ENCODE assay signal across 16 mouse cellular contexts in the genomic region with DNA sequence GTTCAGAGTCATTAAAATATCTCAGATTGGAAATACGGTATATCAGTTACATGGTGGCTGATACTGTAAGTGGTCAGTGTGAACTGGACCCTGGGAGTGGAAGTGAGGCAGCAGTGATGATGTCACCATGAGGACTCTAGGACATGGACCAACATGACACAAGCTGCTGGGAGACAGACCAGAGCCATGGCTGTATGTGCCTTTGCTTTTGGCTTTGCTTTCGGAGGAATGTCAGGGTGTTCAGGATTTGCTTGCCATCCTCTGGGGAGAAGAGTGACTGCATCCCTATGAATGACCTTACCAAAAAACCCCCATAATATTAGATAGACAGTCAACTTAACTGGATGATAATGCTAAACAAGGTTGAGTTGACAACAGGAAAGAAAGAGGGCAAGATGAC.
"Had no signal": no experiment of that assay in that cellular context is flagged by ENCODE, and none has a peak within 500 bp of the region (broad histone marks: within the 10 kb centered on the region; RNA-seq: fewer than 3 reads in every experiment).

No protein-coding gene starts in this region.

- H3K27me3 ChIP-seq: neural tube, embryonic 15.5 days; stomach, embryonic 15.5 days had no signal

- H3K9ac ChIP-seq: neural tube, embryonic 13.5 days; neural tube, embryonic 15.5 days; stomach, embryonic 15.5 days had no signal

- H3K36me3 ChIP-seq: neural tube, embryonic 13.5 days; neural tube, embryonic 15.5 days; stomach, embryonic 15.5 days had no signal

- H3K4me3 ChIP-seq: neural tube, embryonic 13.5 days; neural tube, embryonic 15.5 days; stomach, embryonic 15.5 days had no signal

- H3K9me3 ChIP-seq: neural tube, embryonic 13.5 days; neural tube, embryonic 15.5 days; stomach, embryonic 15.5 days had no signal

- DNase-seq: retina, postnatal 1 day; right cerebral cortex, adult 18-20 months; right cerebral cortex, postnatal 14 days; right cerebral cortex, postnatal 25 days; right cerebral cortex, postnatal 4 days; spleen, adult 18-20 months; thymus, adult 18-20 months; thymus, adult 2 months; thymus, postnatal 14 days; thymus, postnatal 25 days; thymus, postnatal 36 days; thymus, postnatal 4 days had no signal

- H3K27ac ChIP-seq: neural tube, embryonic 13.5 days; neural tube, embryonic 15.5 days; stomach, embryonic 15.5 days; stomach, postnatal 0 days had no signal

- H3K4me1 ChIP-seq: neural tube, embryonic 13.5 days; neural tube, embryonic 15.5 days; stomach, embryonic 15.5 days had no signal

- H3K4me2 ChIP-seq: neural tube, embryonic 13.5 days; neural tube, embryonic 15.5 days; stomach, embryonic 15.5 days had no signal
